Mouse (Mus musculus) neutrophil, adult 59 days (primary cell): ENCODE data around the gene AC129217.1. TPM values are rescaled to one million over a fixed set of nuclear protein-coding genes. Genes with fewer than 3 reads are reported as not detected.

ENCODE experiments used
- total RNA-seq, 2 experiments: library from RNA; stranded (reverse); gene quantifications; 1 replicate in 1 of 2; 2 replicates in 1 of 2; pipeline ENCODE4 v1.2.4; 2023

Gene AC129217.1
- total RNA-seq = 1 to 10 TPM; 3.5 to 7.8 TPM

DNA sequence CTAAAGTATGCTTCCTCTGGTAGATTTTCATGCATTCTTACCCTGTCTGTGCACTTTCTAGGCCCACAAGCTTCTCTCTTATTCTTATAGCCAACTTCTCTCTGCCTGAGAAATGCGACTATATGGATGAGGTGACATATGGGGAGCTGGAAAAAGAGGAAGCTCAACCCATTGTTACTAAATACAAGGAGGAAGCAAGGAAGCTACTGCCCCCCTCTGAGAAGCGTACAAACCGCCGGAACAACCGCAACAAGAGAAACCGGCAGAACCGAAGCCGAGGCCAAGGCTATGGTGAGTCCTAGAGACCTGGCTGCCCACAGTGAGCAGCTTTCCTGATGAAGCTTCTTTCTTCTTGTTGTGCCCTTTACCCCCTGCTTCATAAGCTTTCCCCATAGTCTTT, at the start of gene AC129217.1:
Gene AC129217.1 (plus strand): TSS at position 114 of the 400 bp plus-strand sequence.

GRCm38 (mm10) chr19:8786008-8786781, 43.4 kb upstream of the AC129217.1 start, which contains the start of gene Taf6l:
TSS of gene Taf6l (minus strand) at chr19:8786417.

GRCm38 (mm10) chr19:8798264-8798946, 31.2 kb upstream of the AC129217.1 start, which contains the start of gene Polr2g:
TSS of gene Polr2g (minus strand) at chr19:8798577.

DNA sequence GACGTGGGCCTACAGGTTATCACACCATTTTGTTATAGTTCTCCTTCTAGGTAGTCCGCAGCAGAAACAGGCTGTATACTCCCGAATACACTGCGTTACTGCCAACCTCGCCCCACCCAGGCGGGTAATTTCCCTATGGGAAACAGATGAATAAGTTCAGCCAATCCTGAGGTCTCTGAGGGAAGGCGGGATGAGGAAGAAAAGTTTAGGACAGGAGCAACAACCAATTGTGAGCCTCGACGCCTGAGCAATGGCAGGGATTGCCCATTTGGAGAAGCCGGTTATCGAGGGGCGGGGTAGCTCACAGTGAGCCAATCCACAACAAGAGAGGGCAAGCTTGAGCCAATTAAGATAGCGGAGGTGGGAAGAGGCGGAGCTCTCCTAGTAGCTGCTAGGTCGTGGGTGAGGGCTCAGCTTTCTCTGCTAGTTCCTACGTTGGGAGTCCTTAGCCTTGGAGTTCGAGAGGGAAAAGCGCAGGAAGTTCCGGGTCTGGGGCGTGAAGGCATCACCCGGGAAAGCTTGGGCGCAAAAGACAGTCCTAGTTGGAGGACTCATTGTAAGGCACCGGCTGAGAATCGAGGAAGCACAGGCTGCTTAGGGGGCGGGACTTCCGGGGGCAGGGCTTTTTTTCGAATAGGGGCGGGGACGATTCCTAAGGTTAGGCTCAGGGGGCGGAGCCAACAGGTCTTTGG, 27.3 kb upstream of the AC129217.1 start, which contains the start of gene Zbtb3:
Gene Zbtb3 (plus strand): TSS at position 426 of the 692 bp plus-strand sequence.

DNA sequence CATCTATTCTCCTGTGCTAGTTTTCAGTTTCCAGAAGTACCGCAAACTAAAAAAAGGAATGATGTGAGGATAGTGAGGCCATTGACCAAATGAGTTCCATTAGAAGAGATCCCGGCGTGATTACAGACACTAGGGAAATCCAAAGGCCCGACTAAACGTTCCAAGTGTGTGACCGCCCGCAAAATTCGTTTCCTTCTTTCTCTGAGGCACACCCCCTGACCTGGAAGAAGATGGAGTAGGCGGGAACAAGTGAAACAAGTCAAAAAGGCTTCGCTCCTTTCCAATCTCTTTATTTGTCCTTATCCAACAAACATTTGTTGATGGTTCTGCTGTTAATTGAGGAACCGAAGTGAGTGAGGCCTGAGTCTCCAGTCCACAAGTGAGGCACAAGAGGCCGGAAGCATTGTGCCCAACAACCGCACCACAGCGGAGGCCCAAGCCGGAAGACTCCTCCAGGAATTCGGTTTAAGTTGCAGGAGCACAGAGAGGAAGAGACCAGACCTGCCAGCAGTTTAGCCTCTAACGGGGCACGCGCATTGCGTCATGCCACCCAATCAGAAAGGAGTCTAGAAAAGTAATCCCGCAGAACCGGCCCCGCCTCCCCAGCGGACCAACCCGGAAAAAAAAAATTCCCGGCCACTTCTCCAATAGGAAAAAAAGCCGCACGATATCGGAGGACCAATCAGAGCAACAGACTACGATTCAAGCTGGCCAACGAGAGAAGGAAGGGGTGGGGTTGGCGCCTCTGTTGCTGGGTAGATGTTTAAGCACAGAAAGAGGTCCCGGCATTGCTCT, 10.6 kb upstream of the AC129217.1 start, which contains the start of gene Ttc9c:
Gene Ttc9c (minus strand): TSS at position 533 of the 795 bp plus-strand sequence.

DNA sequence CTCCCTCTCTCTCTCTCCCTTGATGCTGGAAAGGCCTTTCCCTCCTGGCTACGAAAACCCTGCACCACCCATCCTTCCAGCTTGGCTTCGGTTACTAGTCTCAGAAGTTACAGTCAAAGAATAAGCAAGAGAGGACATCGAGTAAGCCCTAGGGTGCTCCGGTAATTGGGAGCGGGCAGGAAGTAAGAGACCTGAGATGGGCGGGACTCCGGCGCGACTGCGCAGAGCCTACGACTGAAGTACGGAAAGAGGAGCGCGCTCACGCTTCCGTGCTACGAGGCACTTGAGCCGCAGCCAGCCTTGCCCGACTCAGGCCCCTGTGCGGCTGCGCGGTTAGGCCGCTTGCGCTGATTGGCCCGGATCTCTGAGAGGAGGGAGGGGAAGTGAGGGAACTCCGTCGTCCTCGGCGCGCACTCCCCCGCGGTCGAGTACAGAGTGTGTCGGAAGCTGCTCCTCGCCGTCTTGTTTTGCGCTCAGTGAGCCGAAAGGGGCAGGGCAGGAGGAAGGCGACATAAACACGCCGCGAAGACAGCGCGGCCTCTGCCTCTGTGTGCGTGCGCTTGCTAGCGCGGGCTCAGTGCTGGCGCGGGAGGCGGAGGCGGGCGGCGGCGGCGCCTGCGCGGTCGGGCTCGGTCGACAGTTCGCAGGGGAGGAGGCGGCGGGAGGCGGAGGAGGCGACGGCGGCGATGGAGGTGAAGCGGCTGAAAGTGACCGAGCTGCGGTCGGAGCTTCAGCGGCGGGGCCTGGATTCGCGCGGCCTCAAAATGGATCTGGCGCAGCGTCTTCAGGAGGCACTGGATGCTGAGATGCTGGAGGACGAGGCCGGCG, 9.8 kb upstream of the AC129217.1 start, which contains the start of gene Hnrnpul2:
Gene Hnrnpul2 (plus strand): TSS at position 415 of the 828 bp plus-strand sequence.

DNA sequence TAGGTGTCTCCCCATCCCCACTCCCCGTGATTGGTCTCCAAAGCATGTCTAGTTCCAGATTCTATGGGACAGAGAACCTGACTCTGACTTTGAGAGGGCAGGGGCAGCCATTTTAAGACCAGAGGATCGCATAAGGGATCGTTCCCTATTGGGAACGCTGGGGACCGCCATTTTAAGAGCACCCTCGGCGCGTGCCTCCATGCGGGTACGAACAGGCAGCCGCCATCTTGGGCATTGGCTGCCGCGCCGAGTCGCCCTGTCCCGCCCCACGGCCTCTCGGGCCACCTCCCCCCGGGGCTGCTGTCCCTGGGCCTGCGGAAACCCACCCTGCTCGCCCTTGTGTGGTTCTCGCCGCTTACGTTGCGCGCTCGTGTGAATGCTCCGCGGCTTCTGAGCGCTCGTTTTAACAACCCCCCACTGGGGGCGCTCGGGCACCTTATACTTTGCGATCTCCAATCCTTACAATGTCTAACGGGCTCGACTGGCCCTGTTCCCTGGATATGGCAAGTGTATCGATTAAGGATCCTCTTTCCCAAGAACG, 7.7 kb downstream of the AC129217.1 start, which contains the start of gene Bscl2:
Gene Bscl2 (plus strand): TSS at position 217 of the 541 bp plus-strand sequence.

GRCm38 (mm10) chr19:8839103-8839907, 9.7 kb downstream of the AC129217.1 start, which contains the start of gene Gng3:
TSS of gene Gng3 (minus strand) at chr19:8839194.

DNA sequence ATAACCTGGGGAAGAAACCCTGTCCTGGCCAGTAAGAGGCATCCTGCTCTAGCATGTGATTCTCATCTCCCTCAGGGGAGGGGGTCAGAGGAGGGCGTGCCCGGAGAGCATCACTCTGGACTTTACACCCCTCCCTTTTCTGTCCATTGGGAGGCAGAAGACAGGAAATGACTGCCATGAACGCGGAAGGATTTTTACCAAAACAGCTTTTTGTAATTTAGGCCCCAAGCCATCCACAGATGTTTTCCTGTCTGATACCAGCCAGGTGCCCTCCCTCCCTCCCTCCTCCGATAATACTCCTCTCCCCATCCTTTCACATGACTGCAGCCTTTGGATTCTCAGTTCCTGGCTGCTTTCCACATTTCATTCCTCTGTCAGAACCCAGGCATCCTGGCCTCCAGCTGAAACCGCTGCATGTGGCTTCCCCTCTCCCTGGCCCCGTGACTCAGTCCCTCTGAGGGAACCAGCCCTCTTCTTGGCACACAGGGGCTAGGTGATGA, 20.9 kb downstream of the AC129217.1 start, which contains the start of gene Lrrn4cl:
Gene Lrrn4cl (plus strand): TSS at position 367 of the 500 bp plus-strand sequence.

DNA sequence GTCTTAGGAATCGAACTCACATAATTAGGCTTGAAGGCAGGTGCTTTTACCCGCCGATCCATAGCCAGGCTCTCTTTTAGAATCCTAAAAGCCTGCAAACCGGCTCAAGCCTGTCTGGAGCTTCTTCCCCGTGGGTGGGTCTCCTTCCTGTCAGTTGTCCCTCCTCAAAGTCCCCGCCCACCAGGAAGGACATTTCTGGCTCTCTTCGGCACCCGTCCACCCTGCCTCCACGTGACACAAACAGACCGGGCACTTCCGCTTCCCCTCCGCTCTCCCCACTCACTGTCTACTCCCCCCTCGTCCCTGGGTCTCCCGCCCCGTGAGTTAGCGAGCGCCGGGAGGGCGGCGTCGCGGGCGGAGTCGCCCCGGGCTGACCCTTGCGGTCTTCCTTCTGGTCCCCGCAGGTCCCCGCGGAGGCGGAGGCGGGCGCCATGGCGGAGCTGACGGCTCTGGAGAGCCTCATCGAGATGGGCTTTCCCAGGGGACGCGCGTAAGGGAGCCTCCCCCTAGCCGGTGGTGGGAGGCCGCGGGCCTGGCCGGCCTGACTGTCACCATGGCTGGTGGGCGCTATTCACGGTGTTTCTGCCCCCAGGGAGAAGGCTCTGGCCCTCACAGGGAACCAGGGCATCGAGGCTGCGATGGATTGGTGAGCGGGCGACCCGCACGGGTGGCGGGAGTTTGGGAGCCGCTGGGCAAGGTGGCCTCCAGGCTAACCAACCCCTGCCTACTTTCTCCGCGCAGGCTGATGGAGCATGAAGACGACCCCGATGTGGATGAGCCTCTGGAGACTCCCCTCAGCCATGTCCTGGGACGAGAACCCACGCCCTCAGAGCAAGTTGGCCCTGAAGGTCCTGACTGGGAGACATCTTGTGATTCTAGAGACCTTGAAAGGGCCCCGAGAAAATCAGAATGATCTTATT, 42.0 kb downstream of the AC129217.1 start, which contains the start of gene Ubxn1:
Gene Ubxn1 (plus strand): TSS at position 230 of the 920 bp plus-strand sequence.

GRCm38 (mm10) chr19:8880311-8881033, 50.9 kb downstream of the AC129217.1 start, which contains the start of gene Uqcc3:
TSS of gene Uqcc3 (minus strand) at chr19:8880923.

DNA sequence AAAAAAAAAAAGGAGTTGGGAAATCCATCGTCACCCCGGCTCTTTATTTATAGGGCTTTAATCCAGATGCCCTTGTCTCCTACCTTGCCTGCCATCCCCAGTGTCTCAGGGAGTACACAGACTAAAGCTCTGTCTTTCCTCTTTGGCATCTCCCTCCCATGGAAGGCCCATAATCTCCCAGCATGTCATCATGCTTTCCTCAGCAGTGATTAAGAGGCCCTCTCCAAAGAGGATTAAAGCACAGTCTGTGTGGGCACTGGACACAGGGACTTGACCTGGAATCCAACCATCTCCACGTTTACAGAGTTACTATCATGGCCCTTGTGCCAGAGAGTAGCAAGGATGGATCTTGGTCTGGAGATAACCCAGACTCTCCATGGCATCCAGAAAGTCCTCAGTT, 54.0 kb downstream of the AC129217.1 start, which contains the start of the genes Lbhd1 and Gm49403:
Gene Lbhd1 (plus strand): TSS at position 117 of the 400 bp plus-strand sequence.
Gene Gm49403 (plus strand): TSS at position 315 of the 400 bp plus-strand sequence.

DNA sequence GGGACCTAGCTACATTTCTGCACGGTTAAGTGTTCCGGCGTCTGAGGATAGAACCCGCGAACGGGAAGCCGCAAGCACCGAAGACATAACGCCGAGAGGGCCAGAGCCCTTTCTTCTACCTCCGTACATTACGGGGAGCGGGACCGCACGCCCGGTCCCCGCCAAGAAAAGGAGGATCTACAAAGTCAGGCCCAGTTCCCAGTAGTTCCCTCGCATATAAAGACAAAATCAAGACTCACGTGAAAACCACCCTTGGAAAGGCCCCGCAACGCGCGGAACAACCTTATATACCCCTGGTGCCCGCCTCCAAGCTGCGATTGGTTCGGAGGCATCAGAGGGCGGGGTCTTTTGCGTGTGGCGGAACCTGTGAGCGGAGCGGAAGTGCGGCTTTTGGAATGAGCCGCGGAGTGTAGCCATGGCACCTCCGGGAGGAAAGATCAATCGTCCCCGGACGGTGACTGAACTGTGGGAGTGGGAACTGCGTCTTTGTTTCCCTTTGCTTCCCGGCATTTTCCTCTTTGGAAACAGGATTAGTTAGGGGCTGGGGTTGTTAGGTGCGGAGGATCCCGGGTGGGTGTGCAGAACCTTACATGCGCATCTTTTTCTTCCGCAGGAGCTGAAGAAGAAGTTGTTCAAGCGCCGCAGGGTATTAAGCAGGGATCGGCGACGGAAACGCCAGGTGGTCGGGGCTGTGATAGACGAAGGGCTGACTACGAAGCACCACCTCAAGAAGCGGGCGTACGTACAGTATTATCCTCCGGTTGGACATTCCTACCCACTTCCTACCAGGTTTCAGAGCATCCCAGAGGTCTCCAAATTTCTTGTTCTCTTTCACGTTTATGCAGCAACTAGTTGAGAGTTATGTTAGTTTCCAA, 59.2 kb downstream of the AC129217.1 start, which contains the start of the genes 1810009A15Rik and Gm49416:
Gene 1810009A15Rik (plus strand): TSS at position 343 of the 875 bp plus-strand sequence.
Gene Gm49416 (plus strand): TSS at position 416 of the 875 bp plus-strand sequence.

